Mouse (Mus musculus): ENCODE results near the gene Ptafr.
"Not testable (repeated sequence)": the region's sequence is repeated elsewhere in the genome, so short reads cannot be mapped to it uniquely, and the experiment has no call there.

DNA sequence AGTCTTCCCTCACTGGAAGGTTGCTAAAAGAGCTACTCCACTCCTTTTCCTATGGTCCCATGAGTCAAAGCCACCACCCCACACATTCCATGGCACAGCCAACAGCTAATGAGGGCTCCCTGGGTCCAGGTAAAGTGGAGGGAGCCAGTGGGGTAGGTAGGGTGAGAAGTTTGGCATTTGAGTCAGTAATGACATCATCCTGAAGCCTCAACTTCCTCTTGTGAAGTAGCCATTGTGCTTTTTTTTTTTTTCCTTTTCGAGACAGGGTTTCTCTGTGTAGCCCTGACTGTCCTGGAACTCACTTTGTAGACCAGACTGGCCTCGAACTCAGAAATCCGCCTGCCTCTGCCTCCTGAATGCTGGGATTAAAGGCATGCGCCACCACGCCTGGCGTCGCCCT lies 8.3 kb upstream of the Ptafr start:
- TF ChIP-seq CTCF (IDR thresholded peaks at IDR 0.05; ENCODE audit: control insufficient read depth, insufficient read depth, low read length); POLR2A (IDR thresholded peaks at IDR 0.05; ENCODE audit: borderline replicate concordance, control insufficient read depth, low read depth, low read length): not testable (repeated sequence)
